Mouse (Mus musculus): ENCODE results near the gene Ankmy2.

The Ankmy2 gene

DNA sequence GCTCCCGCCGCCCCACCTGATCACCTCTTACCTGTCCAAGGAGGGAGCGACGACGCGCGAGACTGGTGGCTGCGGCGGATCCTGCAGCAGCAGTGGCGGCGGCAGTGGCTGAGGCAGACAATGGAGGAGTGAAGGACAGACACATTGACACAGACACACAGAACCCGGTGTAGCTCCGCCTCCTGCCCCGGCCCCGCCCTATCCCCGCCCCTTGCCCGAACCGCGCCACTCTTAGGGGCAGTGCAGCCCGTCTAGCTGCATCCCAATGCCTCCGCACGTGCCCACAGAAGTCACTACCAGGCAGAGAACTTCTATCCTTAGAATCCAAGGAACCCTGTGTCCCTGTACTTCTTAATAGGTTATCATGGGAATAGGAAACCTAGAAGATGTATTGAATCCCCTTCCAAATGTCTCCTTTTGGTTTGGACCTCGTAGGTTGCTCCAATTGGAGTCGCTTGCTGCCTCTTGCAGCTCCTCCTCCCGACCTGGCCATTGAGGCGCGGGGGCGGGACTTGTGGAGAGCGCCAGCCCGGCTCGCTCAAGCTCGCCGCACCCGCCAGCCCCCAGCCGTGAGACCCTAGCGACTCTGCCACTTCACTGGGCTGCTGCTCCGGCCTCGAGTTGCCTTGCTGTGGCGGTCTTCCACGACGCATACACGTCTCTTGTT, at the start of gene Ankmy2:
Gene Ankmy2, plus strand, starts transcription at position 478 of the 667 bp plus-strand sequence.
- DNase-seq (ENCODE audit: low spot score) = peak; percentile 90

- no peak for DNase-seq (ENCODE audit: low spot score)
Measured at GRCm38 (mm10) chr12:36108442-36108841, 48.5 kb upstream of the Ankmy2 start.

- DNase-seq (ENCODE audit: low spot score) = no peak
Measured at GRCm38 (mm10) chr12:36110457-36110856, 46.5 kb upstream of the Ankmy2 start.

DNA sequence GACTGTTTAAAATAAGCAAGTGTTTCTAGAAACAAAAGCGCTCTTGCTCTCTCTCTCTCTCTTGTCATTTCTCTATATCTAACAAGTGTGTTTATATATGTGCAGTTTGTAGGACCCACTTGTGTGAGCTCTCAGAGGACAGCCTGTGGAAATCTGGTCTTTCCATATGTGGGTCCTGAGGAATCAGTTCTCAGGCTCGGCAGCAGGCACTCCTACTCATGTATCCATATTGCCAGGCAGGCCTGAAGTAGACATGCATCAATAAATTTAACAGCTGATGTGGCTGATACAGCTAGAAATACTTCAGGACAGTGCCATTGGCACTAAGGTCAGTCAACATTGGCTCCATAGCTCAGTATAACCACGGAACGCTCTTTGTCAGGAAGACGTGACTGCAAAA, 45.8 kb upstream of the Ankmy2 start:
- DNase-seq (ENCODE audit: low spot score) = no peak

DNA sequence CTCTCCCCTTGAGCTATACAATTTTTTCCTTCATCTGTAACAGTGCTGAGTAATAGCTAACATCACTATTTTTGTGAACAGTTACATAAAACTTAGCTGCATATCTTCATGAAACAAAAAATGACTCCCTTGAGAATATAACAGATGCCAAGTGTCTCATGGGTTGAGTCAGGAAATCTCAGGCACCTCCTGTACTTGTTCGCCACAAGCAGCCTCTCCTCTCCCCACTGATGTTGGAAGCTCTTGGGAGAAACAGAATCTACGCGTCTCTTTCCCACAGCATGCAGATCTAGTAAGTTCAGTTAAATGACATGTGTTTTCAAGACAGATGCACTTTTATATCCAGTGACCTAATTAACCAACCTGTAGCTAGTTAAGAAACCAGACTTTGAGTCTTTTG, 44.8 kb upstream of the Ankmy2 start:
- no peak for DNase-seq (ENCODE audit: low spot score)

GRCm38 (mm10) chr12:36117161-36117560, 39.8 kb upstream of the Ankmy2 start:
- DNase-seq (ENCODE audit: low spot score) = no peak

- DNase-seq (ENCODE audit: low spot score) = no peak
Measured at GRCm38 (mm10) chr12:36119244-36119643, 37.7 kb upstream of the Ankmy2 start.

- no peak for DNase-seq (ENCODE audit: low spot score)
Measured at GRCm38 (mm10) chr12:36126049-36126448, 30.9 kb upstream of the Ankmy2 start.

DNA sequence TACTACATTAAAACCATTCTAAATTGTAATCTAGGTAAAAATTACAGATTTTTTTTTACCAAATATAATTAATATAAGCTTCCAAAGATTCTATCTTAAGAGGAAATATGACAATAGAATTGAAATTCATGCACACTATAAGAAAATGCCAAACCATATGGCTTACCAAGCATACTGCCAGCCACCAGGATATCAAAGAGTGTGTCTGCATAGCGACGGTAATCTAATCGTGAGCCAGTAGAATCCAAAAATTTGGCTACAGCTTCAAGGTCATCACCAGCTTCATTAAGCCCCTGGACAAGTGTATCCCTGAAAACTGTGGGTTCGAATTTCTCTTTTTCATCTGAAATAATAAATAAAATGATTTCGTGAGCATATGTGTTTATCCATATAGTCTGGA, 27.1 kb upstream of the Ankmy2 start:
- DNase-seq (ENCODE audit: low spot score) = no peak

GRCm38 (mm10) chr12:36132254-36132653, 24.7 kb upstream of the Ankmy2 start:
- no peak for DNase-seq (ENCODE audit: low spot score)

DNA sequence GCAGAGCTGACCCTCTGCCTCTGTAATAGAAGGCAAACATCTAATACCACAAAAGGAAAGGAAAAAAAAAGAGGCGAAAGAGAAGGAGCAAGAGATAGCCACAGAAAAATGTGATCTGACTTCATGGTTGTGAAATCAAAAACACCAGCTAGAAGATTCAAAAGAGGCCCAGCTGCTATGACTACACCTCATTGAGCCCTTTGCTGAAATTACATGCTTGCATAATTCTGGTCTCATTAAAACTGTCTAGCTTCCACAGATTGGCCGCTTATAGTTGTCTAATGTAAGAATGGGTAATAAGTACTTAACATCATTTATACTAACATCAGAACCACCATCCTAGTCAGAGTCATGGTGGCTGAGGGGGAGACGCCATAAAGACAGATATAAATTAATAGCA, 24.2 kb upstream of the Ankmy2 start:
- no peak for DNase-seq (ENCODE audit: low spot score)

DNA sequence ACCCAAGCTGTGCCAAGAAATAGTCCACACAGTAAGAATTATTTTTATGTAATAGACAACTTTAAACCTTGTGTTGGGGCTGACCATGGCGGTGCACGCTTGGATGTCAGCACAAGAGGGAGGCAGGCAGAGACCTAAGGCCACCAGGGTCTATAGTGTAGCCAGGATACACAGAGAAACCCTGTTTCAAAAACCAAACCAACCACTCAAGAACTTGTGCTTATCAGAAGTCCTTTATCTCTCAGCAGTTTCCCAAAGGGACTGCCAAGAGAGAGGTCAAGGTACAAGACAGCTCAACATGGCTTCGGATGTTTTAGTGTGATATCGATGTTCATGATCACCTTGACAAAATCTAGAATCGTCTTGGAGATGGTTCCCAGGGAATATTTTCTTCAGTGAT, 23.4 kb upstream of the Ankmy2 start:
- DNase-seq (ENCODE audit: low spot score) = no peak

DNA sequence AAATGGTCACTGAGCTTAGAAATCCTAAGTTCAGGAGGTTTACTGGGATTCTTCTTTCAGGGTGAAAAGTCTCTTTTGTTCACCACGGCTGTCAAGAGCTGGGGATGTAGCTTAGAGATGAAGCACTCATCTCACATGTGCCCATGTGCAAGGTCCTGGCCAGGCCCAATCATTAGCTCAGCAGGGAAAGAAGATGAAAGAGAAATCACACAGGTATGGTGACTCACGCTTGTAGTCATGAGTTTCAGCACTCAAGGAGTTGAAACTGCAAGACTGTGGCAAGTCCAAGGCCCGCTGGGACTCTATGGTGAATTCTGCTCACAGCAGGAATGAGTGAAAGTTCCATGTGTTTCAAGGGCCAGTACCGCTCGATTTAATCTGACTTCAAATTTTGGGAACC, 22.8 kb upstream of the Ankmy2 start:
- no peak for DNase-seq (ENCODE audit: low spot score)

- DNase-seq (ENCODE audit: low spot score) = peak; percentile 60
Measured at GRCm38 (mm10) chr12:36135409-36135808, 21.5 kb upstream of the Ankmy2 start.

DNA sequence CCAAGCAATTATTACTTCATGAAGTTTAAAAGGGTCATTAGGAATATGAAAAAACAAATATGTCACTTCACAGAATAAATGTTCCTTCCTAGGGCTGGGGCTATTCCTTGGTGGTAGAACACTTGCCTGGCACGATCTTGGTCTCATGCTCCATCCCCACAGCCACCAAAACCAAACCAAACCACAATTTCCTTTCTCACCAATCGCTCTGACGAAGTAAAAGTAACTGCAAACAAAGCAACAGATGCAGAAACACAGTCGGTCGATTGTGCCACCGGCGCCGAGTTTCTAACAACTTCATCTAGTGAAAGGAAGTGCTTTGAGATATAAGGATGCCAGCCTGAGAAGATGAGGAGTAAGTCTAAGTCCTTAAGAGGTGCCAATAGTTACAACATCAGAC, 20.6 kb upstream of the Ankmy2 start:
- peak; percentile 76 for DNase-seq (ENCODE audit: low spot score)

DNA sequence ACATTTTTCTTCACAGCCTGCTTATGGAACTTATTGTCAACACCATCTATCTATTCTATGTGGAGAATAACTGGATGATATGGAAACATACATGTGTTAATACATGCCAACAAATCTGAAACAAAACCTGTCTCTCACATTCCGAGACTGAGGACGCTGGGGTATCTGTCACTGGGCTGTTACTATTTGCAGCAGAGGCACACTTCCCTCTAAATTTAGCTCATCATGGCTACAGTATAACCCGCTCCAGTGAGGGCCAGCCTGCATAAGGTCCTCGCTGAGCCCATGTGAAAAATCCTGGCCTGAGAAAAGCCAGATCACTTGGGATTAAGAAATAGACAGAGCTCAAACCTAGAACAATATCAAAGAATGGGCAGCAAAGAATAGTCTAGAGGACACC, 19.7 kb upstream of the Ankmy2 start:
- no peak for DNase-seq (ENCODE audit: low spot score)

- DNase-seq (ENCODE audit: low spot score) = no peak
Measured at GRCm38 (mm10) chr12:36140401-36140800, 16.5 kb upstream of the Ankmy2 start.

- no peak for DNase-seq (ENCODE audit: low spot score)
Measured at GRCm38 (mm10) chr12:36146230-36147011, 10.5 kb upstream of the Ankmy2 start.

GRCm38 (mm10) chr12:36150265-36150664, 6.6 kb upstream of the Ankmy2 start:
- DNase-seq (ENCODE audit: low spot score) = no peak

DNA sequence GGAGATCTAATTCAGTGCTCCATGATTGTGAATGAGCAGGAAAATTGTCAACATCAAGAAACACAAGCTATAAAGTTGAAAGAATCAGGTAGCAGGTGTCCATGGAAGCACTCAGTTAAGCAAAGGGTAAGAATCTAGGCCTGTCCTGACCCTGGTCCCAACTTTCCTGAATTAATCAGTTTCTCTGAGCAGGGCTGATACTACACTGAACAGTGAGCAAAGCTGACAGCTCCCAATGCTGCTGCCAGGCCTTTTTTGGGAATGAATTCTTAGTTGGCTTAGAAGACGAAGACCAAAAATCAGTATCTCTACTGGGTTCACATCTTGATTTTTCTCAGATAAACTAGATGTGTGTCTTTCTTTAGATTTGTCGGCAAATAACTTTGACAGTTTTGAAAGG, 6.2 kb upstream of the Ankmy2 start:
- no peak for DNase-seq (ENCODE audit: low spot score)

- DNase-seq (ENCODE audit: low spot score) = peak; percentile 83
Measured at GRCm38 (mm10) chr12:36155141-36155641, 1.7 kb upstream of the Ankmy2 start.

DNA sequence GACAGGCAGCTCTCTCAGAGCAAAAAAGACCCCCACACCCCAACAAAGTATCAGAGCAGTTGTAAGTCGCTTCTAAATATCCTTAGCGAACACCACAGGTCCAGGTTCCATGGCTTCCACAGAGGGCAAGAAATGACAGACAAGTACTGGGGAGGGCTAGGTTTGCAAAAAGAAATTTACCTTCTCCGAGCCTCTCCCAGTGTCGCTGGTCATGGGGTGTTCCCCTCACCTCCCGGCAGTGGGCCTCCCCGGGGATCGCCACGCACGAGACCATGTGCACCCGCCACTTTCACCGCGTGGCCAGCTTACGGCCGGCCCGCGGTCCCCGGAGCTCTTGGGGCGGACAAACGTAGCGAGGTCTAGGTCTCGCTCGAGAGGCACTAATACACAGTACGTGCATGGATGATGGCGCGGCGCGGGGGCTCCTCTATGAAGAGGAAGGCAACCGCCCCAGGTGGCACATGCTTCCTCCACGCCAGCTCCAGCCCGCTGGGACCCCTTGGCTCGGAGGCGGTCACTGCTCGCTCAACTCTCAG, 745 bp upstream of the Ankmy2 start:
- DNase-seq (ENCODE audit: low spot score) = no peak

GRCm38 (mm10) chr12:36157304-36157637, 357 bp downstream of the Ankmy2 start:
- no peak for DNase-seq (ENCODE audit: low spot score)

All from T-cell, adult 2 months (primary cell).